Mouse (Mus musculus) testis, adult 2 months (tissue): ENCODE measurements around the gene Tcerg1l. TPM values are rescaled to one million over a fixed set of nuclear protein-coding genes. Genes with fewer than 3 reads are reported as not detected.

ENCODE experiments used
- H3K27ac ChIP-seq: fragments of 200-500 bp; 2 replicates; pipeline ENCODE4 v1.5.1; 2012; ENCODE audit warnings: low read depth, low read length; ENCODE audit not compliant: control insufficient read depth, insufficient read depth
- H3K27me3 ChIP-seq: fragments of 200-500 bp; 2 replicates; pipeline ENCODE4 v1.6.1; 2012; ENCODE audit warnings: mild to moderate bottlenecking, low read length, moderate library complexity; ENCODE audit not compliant: control insufficient read depth, insufficient read depth
- H3K36me3 ChIP-seq: fragments of 200-500 bp; 2 replicates; pipeline ENCODE4 v1.6.1; 2012; ENCODE audit warnings: mild to moderate bottlenecking, low read length; ENCODE audit not compliant: control insufficient read depth, insufficient read depth
- H3K4me1 ChIP-seq: fragments of 200-500 bp; 2 replicates; pipeline ENCODE4 v1.6.1; 2012; ENCODE audit warnings: low read length; ENCODE audit not compliant: control insufficient read depth, insufficient read depth
- H3K4me3 ChIP-seq: fragments of 200-500 bp; 2 replicates; pipeline ENCODE4 v1.5.1; 2012; ENCODE audit warnings: low read depth, mild to moderate bottlenecking, low read length, moderate library complexity, mixed read lengths; ENCODE audit not compliant: control insufficient read depth
- CTCF ChIP-seq: fragments of 200-500 bp; IDR thresholded peaks from 2 replicates; pipeline ENCODE4 v1.5.1; 2012; ENCODE audit warnings: low read depth, mild to moderate bottlenecking, inconsistent platforms, low read length, moderate library complexity; ENCODE audit not compliant: control insufficient read depth, insufficient read depth, insufficient replicate concordance
- POLR2A ChIP-seq: fragments of 200-500 bp; IDR thresholded peaks from 2 replicates; pipeline ENCODE4 v1.6.1; 2012; ENCODE audit warnings: low read depth, mild to moderate bottlenecking, inconsistent platforms, low read length, moderate library complexity; ENCODE audit not compliant: control insufficient read depth
- polyA plus RNA-seq: library from polyadenylated mRNA; depleted of rRNA; stranded (reverse); fragments of >200 nt; gene quantifications from 2 replicates; pipeline ENCODE4 v1.2.3, GENCODE M21; 2012

Tcerg1l gene
- polyA plus RNA-seq, 1 experiment = 1.2 TPM

- no peak for TF ChIP-seq POLR2A
- no peak for TF ChIP-seq CTCF
- H3K4me3 ChIP-seq = no peak overlapping the region
- H3K27ac ChIP-seq = no peak overlapping the region
Measured at GRCm38 (mm10) chr7:138267976-138268646, 129.4 kb downstream of the Tcerg1l start.

DNA sequence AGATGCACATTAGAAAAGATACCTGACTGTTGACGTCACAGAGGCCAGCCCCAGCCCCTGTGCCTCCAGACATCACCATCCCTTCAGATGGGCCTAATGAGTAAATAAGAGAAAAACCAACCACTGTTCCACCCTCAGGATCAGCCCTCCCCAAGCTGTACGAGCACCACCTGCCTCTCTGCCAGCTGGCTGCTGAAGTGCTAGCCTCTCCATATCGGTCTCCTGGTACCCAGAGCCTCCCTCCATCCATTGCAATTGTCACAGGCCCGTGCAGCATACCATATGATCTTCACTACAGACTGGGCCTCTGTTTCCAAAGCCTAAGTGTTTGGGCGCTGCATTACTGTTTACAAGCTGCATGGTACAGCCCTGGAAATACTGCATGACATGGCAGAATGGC lies 148.9 kb downstream of the Tcerg1l start:
- no peaks in the 10 kb centered on the region for H3K27me3 ChIP-seq
- no peaks in the 10 kb centered on the region for H3K36me3 ChIP-seq
- no peak overlapping the region for H3K4me3 ChIP-seq
- no peak for TF ChIP-seq POLR2A
- TF ChIP-seq CTCF = no peak
- H3K27ac ChIP-seq = no peak overlapping the region
- no peaks in the 10 kb centered on the region for H3K4me1 ChIP-seq

More at GRCm38 (mm10) chr7:138267976-138268646, 129.4 kb downstream of the Tcerg1l start:
- H3K4me1 ChIP-seq = no peaks in the 10 kb centered on the region
- H3K36me3 ChIP-seq = no peaks in the 10 kb centered on the region
- H3K27me3 ChIP-seq = no peaks in the 10 kb centered on the region

DNA sequence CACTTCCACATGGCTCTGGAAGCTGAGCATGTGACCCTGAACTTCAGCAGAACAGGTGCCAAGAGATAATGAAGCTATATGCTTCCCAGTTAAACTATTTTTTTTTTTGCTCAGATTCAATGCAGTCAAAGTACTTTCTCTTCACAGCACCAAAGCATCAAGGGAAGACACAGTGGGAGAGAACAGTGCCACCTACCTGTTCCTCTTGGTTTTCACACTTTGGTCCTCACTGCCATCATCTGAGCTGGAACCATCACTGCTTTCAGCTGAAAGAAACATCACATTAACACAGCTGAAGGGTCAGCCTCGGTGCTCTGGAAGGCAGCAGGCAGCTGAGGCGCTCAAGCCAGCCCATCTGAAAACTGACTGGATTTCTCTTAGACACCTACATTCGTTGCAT lies 149.4 kb downstream of the Tcerg1l start:
- no peaks in the 10 kb centered on the region for H3K27me3 ChIP-seq
- no peaks in the 10 kb centered on the region for H3K36me3 ChIP-seq
- TF ChIP-seq CTCF (no peak), POLR2A (no peak)
- no peaks in the 10 kb centered on the region for H3K4me1 ChIP-seq
- H3K4me3 ChIP-seq = no peak overlapping the region
- no peak overlapping the region for H3K27ac ChIP-seq

DNA sequence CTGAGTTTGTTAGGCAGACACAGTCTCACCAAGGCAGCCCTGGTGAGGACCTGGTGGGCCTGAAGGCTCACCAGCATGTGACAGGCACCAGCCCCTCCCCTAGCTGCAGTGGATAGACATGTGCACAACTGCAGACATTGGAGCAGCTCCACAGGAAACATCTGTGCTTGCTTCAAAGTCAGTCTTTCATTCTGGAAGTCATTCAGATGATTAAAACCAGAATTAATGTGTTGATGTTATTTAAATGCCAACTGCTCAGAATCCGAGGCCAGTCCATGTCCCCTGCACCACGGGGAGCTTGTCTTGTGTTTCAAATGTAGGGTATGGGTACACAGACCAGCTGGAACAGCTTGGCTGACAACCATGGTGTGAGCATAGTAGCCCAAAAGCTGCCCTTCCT lies 150.8 kb downstream of the Tcerg1l start:
- TF ChIP-seq POLR2A (no peak), CTCF (no peak)
- Histone ChIP-seq H3K27me3 (no peaks in the 10 kb centered on the region), H3K4me1 (no peaks in the 10 kb centered on the region), H3K36me3 (no peaks in the 10 kb centered on the region), H3K4me3 (no peak overlapping the region), H3K27ac (no peak overlapping the region)

DNA sequence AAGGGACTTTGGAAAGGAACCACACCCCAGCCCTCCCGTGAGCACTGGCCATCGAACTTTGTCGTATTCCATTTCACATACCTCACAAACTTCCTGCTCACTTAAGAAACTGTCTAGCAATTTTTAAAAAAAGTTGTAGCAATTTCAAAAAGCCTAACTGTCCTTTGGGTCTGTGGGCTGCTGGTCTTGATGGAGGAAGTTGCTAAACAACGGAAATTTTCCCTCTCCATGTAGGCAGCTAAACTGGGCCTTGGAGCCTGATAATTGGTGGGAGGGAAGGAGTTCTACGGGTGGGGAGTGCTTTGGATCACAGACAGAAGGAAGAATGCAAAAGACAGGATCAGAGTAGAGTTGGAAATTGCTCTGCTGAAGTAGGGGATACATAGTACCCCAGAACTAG lies 155.3 kb downstream of the Tcerg1l start:
- Histone ChIP-seq H3K4me3 (no peak overlapping the region), H3K4me1 (no peaks in the 10 kb centered on the region), H3K27ac (no peak overlapping the region), H3K36me3 (no peaks in the 10 kb centered on the region), H3K27me3 (no peaks in the 10 kb centered on the region)
- TF ChIP-seq CTCF = no peak
- TF ChIP-seq POLR2A = no peak

DNA sequence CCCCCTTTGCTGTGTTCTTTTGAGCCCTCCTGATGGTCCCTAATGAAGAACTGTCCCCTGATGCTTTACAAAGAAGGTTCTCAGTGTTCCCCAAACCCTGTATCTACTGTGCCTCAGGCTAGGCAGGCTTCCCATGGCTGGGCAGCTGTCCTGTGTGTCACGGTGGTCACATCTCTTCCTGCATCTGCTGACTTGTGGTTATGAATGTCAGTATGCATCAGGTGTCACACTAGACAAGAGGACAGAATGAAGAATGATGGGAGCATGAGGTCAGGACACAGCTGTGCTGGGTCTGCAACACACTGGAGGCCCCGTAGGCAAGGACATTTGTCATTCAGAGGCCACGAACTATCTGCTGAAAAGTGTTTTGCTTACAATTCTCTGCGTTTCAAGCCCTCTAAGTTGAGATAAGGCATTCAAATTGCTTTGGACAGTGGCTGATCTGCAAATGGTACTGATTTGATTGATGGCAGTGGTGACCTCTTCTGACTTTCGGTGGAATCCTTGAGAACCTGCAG lies 159.8 kb downstream of the Tcerg1l start:
- no peaks in the 10 kb centered on the region for H3K36me3 ChIP-seq
- TF ChIP-seq CTCF (no peak), POLR2A (no peak)
- H3K4me3 ChIP-seq = no peak overlapping the region
- no peak overlapping the region for H3K27ac ChIP-seq
- H3K27me3 ChIP-seq = no peaks in the 10 kb centered on the region
- H3K4me1 ChIP-seq = no peaks in the 10 kb centered on the region

GRCm38 (mm10) chr7:138224252-138224651 lies 173.3 kb downstream of the Tcerg1l start:
- no peaks in the 10 kb centered on the region for H3K36me3 ChIP-seq
- H3K4me1 ChIP-seq = no peaks in the 10 kb centered on the region
- H3K4me3 ChIP-seq = no peak overlapping the region
- TF ChIP-seq POLR2A (no peak), CTCF (no peak)
- H3K27ac ChIP-seq = no peak overlapping the region
- no peaks in the 10 kb centered on the region for H3K27me3 ChIP-seq
